Mouse (Mus musculus) stomach, postnatal 0 days (tissue): ENCODE measurements at regions not wholly inside any gene's neighbourhood (a gene's known extent, or its start where the extent isn't known, plus 50 kb on each side); places are given as distances from the start of the nearest gene placed in this dataset.

Experiments
- CTCF ChIP-seq: IDR thresholded peaks from 2 replicates; pipeline ENCODE4 v1.5.1; 2016; ENCODE audit warnings: antibody characterized with exemption, low read depth, mild to moderate bottlenecking, moderate library complexity
- EP300 ChIP-seq: optimal IDR thresholded peaks from 2 replicates; pipeline ENCODE3; 2016; ENCODE audit warnings: antibody characterized with exemption

DNA sequence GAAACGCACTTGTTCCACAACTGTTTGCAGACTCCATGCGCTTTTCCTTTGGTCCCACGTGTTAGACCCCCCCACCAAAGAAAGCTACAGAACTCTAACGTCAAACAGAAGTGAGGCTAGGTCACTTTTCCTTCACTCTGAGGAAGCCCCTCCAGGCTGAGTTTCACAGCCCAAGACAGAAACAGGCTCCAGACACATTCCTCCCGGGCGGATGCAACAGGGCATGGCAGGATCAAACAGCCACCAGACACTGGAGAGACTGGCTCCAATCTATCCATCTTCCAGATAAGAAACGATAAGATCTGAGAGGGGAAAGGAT, 97.9 kb downstream of the Tmco5 start:
- TF ChIP-seq CTCF (0 out of 2 replicates have a peak, but pooled peaks have one; percentile 10), EP300 (no peak)
